Mouse (Mus musculus): ENCODE measurements around the gene Gm27027. TPM values are rescaled to one million over a fixed set of nuclear protein-coding genes. Genes with fewer than 3 reads are reported as not detected.

The Gm27027 gene
- total RNA-seq, 2 experiments from 2014 or later, result not detected

DNA sequence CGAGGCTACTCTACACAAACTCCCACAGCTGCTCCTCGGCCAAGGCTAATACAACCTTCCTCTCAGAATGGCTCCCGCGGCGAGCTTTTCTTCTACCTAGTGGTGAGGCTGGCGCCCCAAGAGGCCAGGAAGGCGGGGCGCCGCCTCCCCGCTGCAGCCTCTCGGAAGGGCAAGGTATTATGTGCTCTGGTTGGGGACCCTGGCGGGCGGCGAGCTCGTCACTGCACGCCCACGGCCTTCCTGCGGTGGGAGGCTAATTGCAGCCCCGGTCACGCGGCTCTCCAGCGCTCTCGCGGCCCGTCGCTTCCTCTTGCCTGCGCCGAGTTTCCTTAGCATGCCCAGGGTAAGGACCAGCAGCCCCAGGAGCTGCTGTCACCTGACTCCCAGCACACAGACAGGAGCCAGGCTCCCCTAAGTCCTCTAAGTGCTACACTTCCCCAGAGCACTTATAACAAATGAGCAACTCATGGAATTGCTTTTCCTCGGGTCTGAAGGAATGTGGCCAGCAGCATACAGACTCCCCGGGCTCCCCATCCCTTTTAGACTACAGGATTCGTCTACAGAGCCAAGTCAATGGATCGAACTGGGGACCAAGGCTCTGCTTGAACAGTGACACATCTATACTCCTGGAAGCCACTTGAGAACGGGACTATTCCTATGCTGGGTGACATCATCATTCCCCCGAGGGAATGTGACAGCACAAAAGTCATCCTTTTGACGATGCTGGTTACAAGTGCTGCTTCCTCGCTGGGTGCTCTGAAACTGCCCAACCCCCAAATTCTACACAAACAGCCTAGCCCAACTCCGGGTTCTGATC lies 19.5 kb downstream of the Gm27027 start:
- DNase-seq, result peak in 1 of 2 experiments; percentile 58

DNA sequence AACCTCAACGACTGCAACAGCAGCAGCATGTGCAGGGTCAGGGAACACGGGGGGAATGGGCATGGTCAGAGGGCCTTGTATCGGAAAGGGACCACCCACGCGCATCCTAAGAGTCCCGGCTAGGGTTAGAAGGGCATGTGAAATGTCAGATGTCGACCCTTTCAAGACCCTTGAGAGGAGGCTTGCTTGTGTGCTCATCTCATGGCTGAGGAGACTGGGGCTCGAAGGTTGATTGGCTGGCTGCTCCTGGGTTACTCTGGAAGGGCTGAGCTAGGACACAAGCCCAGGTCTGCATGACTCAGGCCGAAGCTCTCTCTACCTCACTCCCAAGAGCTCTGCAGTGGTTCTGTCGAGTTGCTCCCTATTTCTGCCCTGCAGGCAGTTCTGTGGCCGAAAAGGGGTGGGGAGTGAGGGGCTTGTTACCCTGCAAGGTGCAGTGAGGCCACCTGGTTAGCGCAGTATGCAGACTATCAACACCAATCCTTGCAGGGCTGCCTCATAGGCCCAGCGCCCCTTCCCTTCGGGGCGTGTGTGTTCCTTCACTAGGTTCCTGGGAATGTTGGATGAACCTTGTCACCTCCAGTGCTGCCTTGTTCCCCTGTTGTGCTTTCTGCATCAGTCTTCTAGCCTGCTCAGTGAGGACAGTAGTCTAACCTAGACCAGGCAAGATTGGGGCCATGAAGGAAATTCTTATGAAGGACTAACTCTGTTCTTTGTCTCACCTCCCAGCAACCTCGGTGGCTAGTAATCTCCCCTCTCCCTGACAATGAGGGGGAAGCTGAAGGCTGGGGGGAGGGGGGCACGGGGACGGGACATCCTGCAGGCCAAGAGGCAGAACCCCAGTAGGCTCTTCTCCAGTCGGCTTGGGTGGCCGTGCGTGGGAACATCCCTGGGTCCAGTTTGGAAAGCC lies 20.4 kb downstream of the Gm27027 start:
- no peak for DNase-seq

- DNase-seq, result no peak
Observed at GRCm38 (mm10) chr2:93975041-93975440, 21.1 kb downstream of the Gm27027 start.

DNA sequence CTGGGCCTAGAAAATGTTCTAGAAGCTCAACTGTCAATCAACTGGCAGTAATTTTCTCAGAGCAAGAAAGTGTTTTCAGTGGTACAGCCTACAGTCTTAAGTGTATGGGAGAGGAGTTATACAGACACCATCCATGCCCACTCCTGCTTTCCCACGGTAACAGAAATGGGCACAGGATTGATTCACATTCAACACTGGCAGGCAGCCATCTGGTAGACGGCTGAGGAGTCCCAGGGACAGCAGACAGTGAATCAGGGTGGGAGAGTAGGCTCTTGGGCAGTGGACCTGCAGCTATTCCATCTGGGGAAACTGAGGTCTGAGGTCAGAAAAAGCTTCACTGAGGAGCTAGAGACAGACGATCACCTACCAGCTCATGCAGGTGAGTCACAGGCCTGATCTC lies 24.5 kb downstream of the Gm27027 start:
- DNase-seq, result no peak

DNA sequence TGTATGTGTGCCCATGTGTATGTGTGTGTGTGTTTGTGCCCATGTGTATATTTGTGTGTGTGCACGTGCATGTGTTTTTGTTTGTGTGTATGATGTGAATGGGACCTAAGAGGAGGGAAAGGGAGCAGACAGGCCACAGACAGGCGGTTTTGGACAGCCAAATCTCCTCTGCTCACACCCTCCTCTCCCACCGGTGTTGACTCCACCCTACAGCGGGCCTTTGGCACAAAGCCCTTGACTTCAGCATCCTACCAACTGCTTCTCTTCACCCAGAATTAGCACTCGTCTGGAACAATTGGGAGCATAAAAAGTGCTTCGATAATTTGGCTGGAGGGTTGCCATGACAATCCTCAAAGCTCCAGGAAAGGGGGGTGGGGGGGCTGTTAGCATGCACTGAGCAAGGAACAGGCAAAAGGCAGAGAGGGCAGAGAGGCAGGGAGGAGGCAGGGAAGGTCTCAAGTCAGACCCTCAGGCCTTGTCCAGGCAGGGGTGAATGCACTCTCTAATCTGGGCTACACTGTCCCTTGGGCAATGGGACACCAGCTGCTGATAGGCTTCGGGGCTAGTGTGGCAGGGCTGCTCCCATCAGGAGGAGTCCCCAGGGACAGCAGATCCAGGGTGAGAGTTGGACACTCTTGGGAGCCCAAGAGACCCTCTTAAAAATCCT lies 31.5 kb downstream of the Gm27027 start:
- DNase-seq, result peak in 1 of 2 experiments; percentile 55

- DNase-seq, result no peak
Observed at GRCm38 (mm10) chr2:93963802-93964201, 32.4 kb downstream of the Gm27027 start.

GRCm38 (mm10) chr2:93961716-93962115 lies 34.4 kb downstream of the Gm27027 start:
- DNase-seq, result no peak

- DNase-seq, result no peak
Observed at GRCm38 (mm10) chr2:93959346-93959745, 36.8 kb downstream of the Gm27027 start.

DNA sequence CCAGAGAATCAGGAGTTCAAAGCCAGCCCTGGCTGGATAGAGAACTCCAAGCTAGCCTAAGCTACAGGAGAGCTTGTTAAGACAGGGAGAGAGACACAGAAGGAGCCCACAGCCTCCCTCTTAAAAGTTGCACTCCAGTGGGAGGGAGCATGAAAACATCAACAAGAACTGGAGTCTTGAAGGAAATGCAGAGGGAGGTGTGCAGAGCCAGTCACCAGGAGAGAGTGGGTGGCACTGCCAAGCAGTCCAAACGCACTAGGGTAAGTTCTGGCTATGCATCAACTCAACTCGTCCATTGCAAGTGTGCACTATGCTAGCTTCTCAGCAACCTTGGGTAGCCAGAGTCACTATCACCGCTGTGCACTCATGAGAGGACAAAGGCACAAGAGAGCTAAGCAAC lies 37.9 kb downstream of the Gm27027 start:
- no peak for DNase-seq

DNA sequence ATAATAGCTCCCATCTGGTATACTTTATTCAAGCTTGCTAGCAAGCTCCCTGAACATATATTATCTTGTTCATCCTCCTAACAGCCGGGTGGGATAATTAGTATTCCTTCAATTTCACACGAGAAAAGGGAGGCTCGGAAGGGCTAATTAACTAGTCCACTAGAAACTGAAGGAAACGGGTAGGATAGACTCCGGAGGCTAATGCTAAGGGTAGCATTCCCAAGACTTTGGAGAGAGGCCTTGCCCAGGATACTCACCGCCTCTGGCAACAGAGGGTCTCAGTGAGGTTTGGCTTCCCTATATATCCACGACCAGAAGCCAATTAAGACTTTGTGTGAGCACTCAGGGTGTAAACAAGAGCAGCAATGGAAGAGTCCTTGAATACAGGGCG lies 38.4 kb downstream of the Gm27027 start:
- DNase-seq, result no peak

DNA sequence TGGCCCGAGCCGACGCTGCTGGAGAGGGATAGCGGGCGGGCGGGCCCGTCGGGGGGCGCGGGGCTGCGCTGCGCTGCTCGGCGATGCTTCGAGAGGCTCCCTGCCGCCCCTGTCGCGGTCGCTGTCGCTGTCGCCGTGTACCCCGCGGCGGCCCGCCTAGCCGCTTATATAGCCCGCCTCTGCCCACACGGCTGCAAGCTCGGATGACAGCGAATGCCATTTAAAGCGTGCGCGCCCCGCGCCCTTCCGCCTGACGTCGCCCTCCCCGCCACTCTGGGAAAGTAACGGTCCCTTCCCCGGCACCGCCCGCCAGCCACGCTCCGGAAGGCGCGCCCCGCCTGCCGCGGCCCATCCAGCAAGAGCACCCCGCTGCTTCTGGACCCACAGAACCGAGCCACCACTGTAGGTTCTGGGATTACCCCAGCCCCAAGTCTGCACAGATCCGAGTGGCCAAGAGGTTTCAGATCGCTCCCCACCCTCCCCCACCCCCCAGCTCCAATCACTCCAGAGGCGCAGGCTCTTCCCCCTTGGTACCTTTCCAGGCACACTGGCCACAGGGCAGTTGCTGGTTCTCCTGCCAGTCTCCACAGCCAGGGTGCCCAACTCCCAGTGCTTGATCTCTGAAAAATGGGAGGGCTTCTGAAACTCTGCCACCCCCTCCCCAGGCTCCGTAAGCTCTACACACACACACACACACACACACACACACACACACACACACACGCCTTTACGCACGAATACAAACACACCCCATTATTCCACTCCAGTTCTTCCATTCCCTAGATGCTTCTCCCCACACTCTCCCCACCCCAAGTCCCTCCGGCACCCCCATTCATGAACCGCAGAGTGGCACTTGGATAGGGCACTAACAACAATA lies 39.0 kb downstream of the Gm27027 start, which contains the start of gene Gm13889:
Gene Gm13889, minus strand, starts transcription at position 294 of the 877 bp plus-strand sequence.
- peak; percentile 87 to 89 for DNase-seq

- DNase-seq, result peak; percentile 71 to 76
Observed at GRCm38 (mm10) chr2:93956331-93956801, 39.8 kb downstream of the Gm27027 start.

DNA sequence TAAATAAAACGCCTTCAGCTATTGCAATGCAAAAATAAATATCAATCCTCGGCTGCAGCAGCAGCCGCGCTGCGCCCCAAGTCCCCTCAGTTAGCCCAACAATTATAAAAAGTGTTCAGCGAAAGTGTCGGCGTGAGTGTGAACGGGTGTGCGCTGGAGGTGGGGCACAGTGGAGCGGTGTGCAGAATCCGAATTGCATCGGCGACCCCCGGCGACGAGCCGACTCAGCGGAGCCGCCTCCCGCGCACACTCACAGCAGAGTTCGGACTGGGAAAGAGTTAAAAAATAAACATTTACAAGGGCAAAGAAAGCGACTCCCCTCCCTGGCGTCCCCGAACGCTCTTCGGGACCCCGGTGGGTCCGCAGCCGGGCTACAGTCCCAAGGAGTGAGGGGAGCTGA lies 40.3 kb downstream of the Gm27027 start:
- DNase-seq, result no peak

DNA sequence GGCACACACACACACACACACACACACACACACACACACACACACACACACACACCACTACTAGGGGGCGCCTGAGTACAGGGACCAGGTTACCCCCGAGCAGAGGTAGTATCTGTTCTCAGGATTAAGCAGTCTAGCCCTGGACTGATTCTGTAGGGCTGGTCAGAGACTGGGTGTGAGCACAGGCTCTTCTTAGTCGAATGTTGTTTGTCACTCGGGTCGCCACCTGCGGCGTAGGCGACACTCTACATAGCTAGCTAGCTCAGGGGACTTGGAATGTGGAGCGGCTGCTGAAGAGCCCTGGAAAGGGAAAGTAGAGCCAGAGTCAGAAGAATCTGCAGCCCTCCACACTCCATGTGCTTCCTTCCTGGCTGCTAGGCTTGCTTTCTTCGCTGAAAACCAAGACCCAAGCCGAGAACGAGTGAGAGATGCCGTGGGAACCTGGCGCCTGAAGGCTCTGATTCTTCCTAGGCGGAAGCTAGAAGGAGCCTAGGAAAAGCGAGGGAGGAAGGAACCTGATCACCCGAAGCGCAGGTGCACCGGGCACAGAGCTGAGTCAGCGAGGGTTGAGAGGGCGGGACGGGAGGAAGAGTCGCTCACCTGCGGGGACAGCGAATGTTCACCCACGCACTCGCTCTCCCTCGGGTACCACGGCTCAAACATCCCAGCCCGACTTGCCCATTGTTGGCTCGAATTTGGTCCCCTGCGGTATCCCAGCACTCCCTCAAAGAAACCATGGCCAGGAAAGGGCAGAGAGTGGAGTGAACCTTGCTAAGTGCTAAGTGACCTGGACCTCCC lies 41.2 kb downstream of the Gm27027 start:
- peak in 1 of 2 experiments; percentile 46 for DNase-seq

- no peak for DNase-seq
Observed at GRCm38 (mm10) chr2:93953726-93954125, 42.4 kb downstream of the Gm27027 start.

- DNase-seq, result no peak
Observed at GRCm38 (mm10) chr2:93946976-93947375, 49.2 kb downstream of the Gm27027 start.

DNA sequence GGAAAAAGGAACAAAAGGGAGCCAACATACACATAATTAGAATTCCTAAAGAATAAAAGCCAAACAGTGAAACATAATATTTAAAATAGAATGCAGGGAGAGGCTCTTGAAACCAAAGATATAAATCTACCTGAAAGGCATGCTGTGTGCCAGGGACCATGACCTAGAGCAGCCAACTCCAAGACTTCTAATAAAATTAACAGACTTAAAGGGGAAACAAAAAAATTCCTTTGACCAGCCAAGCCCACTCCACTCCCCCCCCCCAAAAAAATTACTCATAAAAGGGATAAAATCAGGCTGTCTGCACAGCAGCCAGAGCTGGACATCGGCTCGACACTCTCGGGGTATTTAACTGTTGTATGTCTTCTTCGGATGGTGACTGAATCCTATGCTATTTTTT lies 51.3 kb downstream of the Gm27027 start:
- no peak for DNase-seq

DNA sequence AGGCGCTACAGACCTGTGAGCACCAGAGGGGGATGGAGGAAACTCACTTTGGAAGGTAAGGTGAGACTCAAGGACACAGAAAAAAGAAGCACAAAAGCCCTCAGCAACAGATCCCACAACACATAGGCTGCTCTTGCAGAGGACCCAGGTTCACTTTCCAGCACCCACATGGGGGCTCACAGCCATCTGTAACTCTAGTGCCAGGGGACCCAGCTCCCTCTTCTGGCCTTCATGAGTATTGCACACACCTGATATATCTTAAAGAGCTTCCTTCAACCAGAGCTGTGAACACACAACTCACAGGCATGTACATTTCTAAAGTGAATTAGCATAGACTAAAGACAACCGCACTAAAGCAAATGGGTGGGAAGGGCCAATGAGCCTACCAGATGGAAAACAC lies 52.1 kb downstream of the Gm27027 start:
- no peak for DNase-seq

- no peak for DNase-seq
Observed at GRCm38 (mm10) chr2:93941670-93942069, 54.5 kb downstream of the Gm27027 start.

GRCm38 (mm10) chr2:93938534-93938933 lies 57.6 kb downstream of the Gm27027 start:
- no peak for DNase-seq

GRCm38 (mm10) chr2:93928866-93929265 lies 67.3 kb downstream of the Gm27027 start:
- DNase-seq, result no peak

Data from layer of hippocampus, postnatal 36 days (tissue).